Mouse (Mus musculus) forebrain, postnatal 0 days (tissue): Measurements from ENCODE around the gene Zc3hav1l. TPM values are rescaled to one million over a fixed set of nuclear protein-coding genes. Genes with fewer than 3 reads are reported as not detected.

Source experiments
- ATAC-seq: fragments of 200-750 bp; cut with Nextera tagmentation; 2 replicates; pipeline ENCODE4 v1.8.0; 2017; ENCODE audit warnings: mild to moderate bottlenecking, moderate library complexity
- DNase-seq: peaks from one replicate; pipeline ENCODE4 v3.0.0-alpha.2; 2015
- H3K27ac ChIP-seq: fragments of 300-500 bp; sonication (generic); 2 replicates; pipeline ENCODE4 v1.5.1; 2014; ENCODE audit warnings: low read depth, mild to moderate bottlenecking, antibody characterized with exemption, low read length, moderate library complexity, mixed read lengths
- H3K27me3 ChIP-seq: fragments of 300-500 bp; sonication (generic); 2 replicates; pipeline ENCODE4 v1.6.1; 2014; ENCODE audit warnings: mild to moderate bottlenecking, low read length, mixed read lengths; ENCODE audit not compliant: insufficient read depth
- H3K36me3 ChIP-seq: fragments of 300-500 bp; sonication (generic); 2 replicates; pipeline ENCODE4 v1.6.1; 2014; ENCODE audit warnings: mild to moderate bottlenecking, moderate library complexity; ENCODE audit not compliant: insufficient read depth
- H3K4me1 ChIP-seq: fragments of 300-500 bp; sonication (generic); 2 replicates; pipeline ENCODE4 v1.6.1; 2014; ENCODE audit warnings: antibody characterized with exemption; ENCODE audit not compliant: insufficient read depth
- H3K4me2 ChIP-seq: fragments of 300-500 bp; sonication (generic); 2 replicates; pipeline ENCODE4 v1.6.1; 2014; ENCODE audit warnings: low read depth, mild to moderate bottlenecking, moderate library complexity
- H3K4me3 ChIP-seq: fragments of 300-500 bp; sonication (generic); 2 replicates; pipeline ENCODE4 v1.5.1; 2014; ENCODE audit warnings: low read depth, low read length, mixed read lengths
- H3K9ac ChIP-seq: fragments of 300-500 bp; sonication (generic); 2 replicates; pipeline ENCODE4 v1.6.1; 2014; ENCODE audit warnings: mild to moderate bottlenecking
- H3K9me3 ChIP-seq: fragments of 300-500 bp; sonication (generic); 2 replicates; pipeline ENCODE4 v1.6.1; 2016; ENCODE audit warnings: low read length
- CTCF ChIP-seq: sonication (generic); IDR thresholded peaks from 2 replicates; pipeline ENCODE4 v1.5.1; 2016; ENCODE audit warnings: antibody characterized with exemption, control low read depth, low read depth
- WGBS: fragments of 180-500 bp; shearing (Covaris S2); extraction: QIAGEN DNeasy Blood & Tissue Kit; methylation state at CpG from one replicate; pipeline ENCODE4 v1.1.7; 2014; 5-methylcytosine and 5-hydroxymethylcytosine counted together
- polyA plus RNA-seq: library from polyadenylated mRNA; unstranded; fragments of >200 nt; fragmentation: Nextera tagmentation; extraction: Ambion mirVana; gene quantifications from 2 replicates; pipeline ENCODE4 v1.2.1, GENCODE M21; 2015
- total RNA-seq: library from RNA; depleted of rRNA; stranded (reverse); fragments of >200 nt; gene quantifications from 2 replicates; pipeline ENCODE4 v1.2.3, GENCODE M21; 2014

Gene Zc3hav1l
- total and polyA plus RNA-seq, 2 experiments from 2014 or later, result 2.9 to 8.4 TPM

DNA sequence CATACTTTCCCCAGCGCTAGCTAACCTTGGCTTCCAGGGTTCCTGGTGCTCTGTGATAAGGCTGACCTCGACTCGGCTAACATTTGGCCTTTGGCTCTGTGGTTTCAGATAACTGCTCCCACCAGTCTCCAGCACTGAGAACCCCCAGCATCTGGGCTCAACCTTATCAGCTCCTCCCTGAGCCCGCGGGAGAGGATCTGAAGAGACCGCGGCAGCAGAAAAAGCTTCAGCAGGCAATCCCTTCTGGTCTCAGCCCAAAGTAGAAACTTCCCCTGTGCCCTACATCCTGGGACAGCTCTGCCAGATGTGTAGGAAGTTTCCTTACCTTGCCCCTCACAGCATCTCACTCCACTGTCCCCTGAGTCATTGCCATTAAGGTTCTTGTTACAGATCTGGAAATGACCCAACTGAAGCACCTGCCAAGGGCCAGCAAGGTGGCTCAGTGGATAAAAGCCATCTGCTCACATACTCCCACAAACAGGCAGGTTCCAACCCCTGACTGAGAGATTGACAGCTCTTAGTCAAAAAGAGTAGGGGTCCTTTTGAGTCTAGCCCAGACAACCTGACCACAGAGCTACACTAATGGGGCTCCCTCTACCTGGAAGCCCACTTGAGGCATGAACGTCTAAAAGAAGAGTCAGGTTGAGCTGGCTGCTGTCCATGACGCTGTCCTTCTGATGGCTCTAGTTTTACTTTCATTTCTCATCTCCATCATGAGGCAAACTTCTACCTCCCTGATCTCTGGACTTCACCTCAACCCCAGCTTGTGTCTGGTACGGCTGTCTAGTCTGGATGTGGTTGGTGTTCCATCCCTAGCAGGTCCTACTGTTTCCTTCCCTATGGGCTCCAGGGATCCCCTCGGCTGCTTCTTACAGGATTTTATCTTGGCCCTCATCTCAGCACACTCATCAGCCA lies 42.9 kb upstream of the Zc3hav1l start:
- Histone ChIP-seq H3K4me2 (no peak overlapping the region), H3K27ac (no peak overlapping the region), H3K9me3 (no peaks in the 10 kb centered on the region), H3K4me3 (no peak overlapping the region), H3K9ac (no peak overlapping the region), H3K36me3 (no peaks in the 10 kb centered on the region), H3K27me3 (no peaks in the 10 kb centered on the region), H3K4me1 (no peaks in the 10 kb centered on the region)
- ATAC-seq, result no peak
- TF ChIP-seq CTCF, result no peak
- 84% methylated on average over 11 of the region's 11 CpGs for WGBS
- DNase-seq, result no peak

DNA sequence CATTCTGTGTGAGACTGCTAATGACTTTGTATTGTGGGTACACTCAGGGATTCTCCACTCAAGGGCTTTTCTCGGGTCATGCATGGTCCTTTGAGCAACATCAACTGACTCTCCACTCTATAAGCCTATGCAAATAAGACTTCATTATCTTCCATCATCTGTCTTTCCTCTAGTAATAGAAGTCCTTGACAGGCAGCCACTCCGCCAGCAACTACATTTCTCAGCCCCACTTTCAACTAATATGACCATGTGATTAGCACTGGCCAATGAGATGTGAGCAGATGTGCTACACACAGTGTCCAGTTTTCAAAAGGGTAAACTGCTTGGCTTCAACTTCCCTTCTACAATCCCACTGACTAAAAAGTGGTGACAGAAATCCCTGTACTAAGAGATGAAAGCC lies 40.0 kb upstream of the Zc3hav1l start:
- no peaks in the 10 kb centered on the region for H3K9me3 ChIP-seq
- TF ChIP-seq CTCF, result no peak

DNA sequence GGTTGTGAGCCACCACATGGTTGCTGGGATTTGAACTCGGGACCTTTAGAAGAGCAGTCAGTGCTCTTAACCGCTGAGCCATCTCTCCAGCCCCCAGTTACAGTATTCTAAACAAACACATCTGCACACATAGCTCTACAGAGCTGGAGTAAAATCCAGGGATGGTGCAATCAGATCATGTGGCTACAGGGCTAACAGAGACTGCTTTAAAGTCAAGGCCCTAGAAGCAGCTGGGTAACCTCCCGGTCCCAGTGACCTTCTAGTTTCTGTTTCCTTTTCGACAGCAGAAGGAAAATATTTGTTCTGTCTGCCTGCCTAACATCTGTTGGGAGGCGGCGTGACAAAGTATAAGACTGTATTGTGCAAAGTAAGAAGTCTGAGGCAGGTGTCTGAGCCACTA lies 38.9 kb upstream of the Zc3hav1l start:
- Histone ChIP-seq H3K27ac (no peak overlapping the region), H3K27me3 (no peaks in the 10 kb centered on the region), H3K4me3 (no peak overlapping the region), H3K9ac (no peak overlapping the region), H3K36me3 (no peaks in the 10 kb centered on the region), H3K4me1 (no peaks in the 10 kb centered on the region), H3K9me3 (no peaks in the 10 kb centered on the region), H3K4me2 (no peak overlapping the region)
- DNase-seq (no peak), ATAC-seq (no peak)
- TF ChIP-seq CTCF, result no peak
- WGBS, result 88% methylated on average over 6 of the region's 6 CpGs

More for the DNA sequence above, 40.0 kb upstream of the Zc3hav1l start:
- DNase-seq (no peak), ATAC-seq (no peak)
- Histone ChIP-seq H3K27me3 (no peaks in the 10 kb centered on the region), H3K27ac (no peak overlapping the region), H3K36me3 (no peaks in the 10 kb centered on the region), H3K4me2 (no peak overlapping the region), H3K4me1 (no peaks in the 10 kb centered on the region), H3K4me3 (no peak overlapping the region), H3K9ac (no peak overlapping the region)
- WGBS, result 67% methylated on average over 2 of the region's 2 CpGs

DNA sequence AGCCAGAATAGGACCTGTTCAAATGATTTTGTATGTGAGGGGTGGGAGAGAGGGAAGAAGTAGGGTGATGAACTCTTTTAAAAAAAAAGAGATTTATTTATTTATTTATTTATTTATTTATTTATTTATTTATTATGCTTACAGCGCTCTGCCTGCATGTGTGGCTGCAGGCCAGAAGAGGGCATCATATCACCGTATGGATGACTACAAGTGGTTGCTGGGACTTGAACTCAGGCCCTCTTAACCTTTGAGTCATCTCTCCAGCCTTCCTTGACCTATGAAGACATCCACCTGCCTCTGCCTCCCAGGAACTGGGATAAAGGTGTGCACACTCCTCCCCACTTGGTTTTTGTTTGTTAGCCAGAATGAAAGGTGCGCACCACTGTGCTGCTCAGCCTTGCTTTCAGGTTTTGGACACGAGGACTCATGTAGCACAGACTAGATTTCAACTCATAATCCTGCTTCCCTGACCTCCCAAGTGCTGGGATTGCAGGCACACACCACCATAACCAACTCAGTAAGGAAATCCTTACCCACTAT lies 38.2 kb upstream of the Zc3hav1l start:
- no peak overlapping the region for H3K4me2 ChIP-seq
- WGBS, result 86% methylated on average over 4 of the region's 4 CpGs
- no peaks in the 10 kb centered on the region for H3K36me3 ChIP-seq
- H3K4me3 ChIP-seq, result no peak overlapping the region
- ATAC-seq (no peak), DNase-seq (no peak)
- no peak overlapping the region for H3K9ac ChIP-seq
- no peaks in the 10 kb centered on the region for H3K9me3 ChIP-seq
- H3K4me1 ChIP-seq, result no peaks in the 10 kb centered on the region
- no peak for TF ChIP-seq CTCF
- H3K27me3 ChIP-seq, result no peaks in the 10 kb centered on the region
- no peak overlapping the region for H3K27ac ChIP-seq

DNA sequence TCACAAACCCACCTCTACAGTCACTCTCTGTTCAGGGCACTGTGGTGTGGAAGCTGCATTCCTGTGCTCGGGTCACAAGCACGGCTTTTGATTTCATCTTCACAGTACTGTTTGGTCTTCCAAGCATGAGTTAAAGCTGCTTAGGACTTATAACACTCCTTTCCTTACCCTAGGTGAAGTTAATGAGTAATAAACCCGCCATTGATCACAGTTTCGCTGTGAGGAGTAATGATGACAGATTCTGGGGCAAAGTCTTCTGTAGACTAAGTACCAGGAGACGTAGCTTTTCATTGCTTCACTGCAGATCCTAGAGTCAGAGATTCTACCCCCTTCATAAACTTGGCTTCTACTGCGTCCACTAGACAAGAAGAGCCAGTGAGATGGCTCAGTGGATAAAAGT lies 36.2 kb upstream of the Zc3hav1l start:
- no peak overlapping the region for H3K9ac ChIP-seq
- no peak for TF ChIP-seq CTCF
- H3K9me3 ChIP-seq, result no peaks in the 10 kb centered on the region
- H3K4me1 ChIP-seq, result no peaks in the 10 kb centered on the region
- H3K36me3 ChIP-seq, result no peaks in the 10 kb centered on the region
- no peak for DNase-seq
- H3K27ac ChIP-seq, result no peak overlapping the region
- no peaks in the 10 kb centered on the region for H3K27me3 ChIP-seq
- H3K4me3 ChIP-seq, result no peak overlapping the region
- ATAC-seq, result no peak
- WGBS, result 91% methylated on average over 6 of the region's 6 CpGs
- no peak overlapping the region for H3K4me2 ChIP-seq

DNA sequence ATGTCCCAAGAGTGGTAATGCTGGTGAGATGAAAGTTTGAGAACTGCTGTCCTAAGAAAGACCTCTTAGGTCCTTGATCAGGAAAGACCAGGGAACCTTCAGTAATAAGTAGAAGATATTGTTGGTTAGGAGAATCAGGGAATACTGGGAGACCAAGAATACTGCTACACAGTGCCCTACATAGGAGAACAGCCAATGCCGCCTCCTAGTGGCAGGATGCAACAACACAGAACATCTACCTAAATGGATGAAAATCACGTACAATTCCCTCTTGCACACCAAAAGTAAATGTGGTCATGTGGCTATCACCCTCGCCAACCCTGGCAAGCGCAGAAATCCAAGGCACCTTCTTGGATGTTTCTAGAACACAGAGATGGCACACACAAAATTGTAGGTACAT lies 27.5 kb upstream of the Zc3hav1l start:
- ATAC-seq, result peak; percentile 72
- WGBS, result 17% methylated on average over 4 of the region's 4 CpGs
- no peak overlapping the region for H3K4me2 ChIP-seq
- no peak overlapping the region for H3K27ac ChIP-seq
- peak; percentile 86 for TF ChIP-seq CTCF
- DNase-seq, result peak; percentile 72
- no peak overlapping the region for H3K9ac ChIP-seq
- H3K27me3 ChIP-seq, result no peaks in the 10 kb centered on the region
- H3K4me1 ChIP-seq, result no peaks in the 10 kb centered on the region
- H3K36me3 ChIP-seq, result no peaks in the 10 kb centered on the region
- no peak overlapping the region for H3K4me3 ChIP-seq
- H3K9me3 ChIP-seq, result no peaks in the 10 kb centered on the region

DNA sequence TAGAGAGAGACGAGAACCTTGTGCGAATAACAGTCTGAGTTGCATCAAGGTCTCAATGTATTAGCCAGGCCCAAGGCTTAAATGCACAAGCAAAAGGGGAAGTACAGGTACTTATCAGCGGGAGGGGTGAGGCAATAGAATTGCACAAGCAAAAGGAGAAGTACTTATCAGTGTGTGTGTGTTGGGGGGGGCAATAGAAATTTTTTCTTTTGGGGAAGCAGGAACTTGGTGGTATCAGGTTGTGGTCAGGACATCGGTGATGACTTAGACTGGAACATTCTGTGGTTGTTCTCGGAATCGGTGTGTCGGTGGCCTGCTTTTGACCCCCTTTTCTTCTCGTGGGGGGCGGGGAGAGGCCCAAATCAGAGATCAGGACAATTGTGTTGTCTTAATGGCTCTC lies 21.6 kb upstream of the Zc3hav1l start:
- no peak overlapping the region for H3K9ac ChIP-seq
- no peak for ATAC-seq
- no peaks in the 10 kb centered on the region for H3K27me3 ChIP-seq
- TF ChIP-seq CTCF, result no peak
- no peak for DNase-seq
- H3K4me1 ChIP-seq, result no peaks in the 10 kb centered on the region
- WGBS, result 92% methylated on average over 9 of the region's 9 CpGs
- no peak overlapping the region for H3K4me3 ChIP-seq
- H3K36me3 ChIP-seq, result no peaks in the 10 kb centered on the region
- H3K4me2 ChIP-seq, result no peak overlapping the region
- H3K9me3 ChIP-seq, result no peaks in the 10 kb centered on the region
- no peak overlapping the region for H3K27ac ChIP-seq
